Mouse (Mus musculus) brain, adult 10 weeks (tissue): Measurements from ENCODE around the gene Plekho2. TPM values are rescaled to one million over a fixed set of nuclear protein-coding genes. Genes with fewer than 3 reads are reported as not detected.

Experiments used
- polyA plus RNA-seq: library from polyadenylated mRNA; stranded (reverse); fragments of 350-450 nt; fragmentation: Illumina TruSeq; extraction: RNeasy Lipid Tissue Mini Kit (QIAGEN cat#74804); gene quantifications from one replicate; pipeline ENCODE4 v1.2.3, GENCODE M21; 2015; ENCODE audit warnings: low read depth, low replicate concordance

Gene Plekho2
- 11.7 TPM for polyA plus RNA-seq

GRCm38 (mm10) chr9:65579781-65580371 lies at the start of gene Plekho2:
Gene Plekho2, minus strand, starts transcription at chr9:65580040.

DNA sequence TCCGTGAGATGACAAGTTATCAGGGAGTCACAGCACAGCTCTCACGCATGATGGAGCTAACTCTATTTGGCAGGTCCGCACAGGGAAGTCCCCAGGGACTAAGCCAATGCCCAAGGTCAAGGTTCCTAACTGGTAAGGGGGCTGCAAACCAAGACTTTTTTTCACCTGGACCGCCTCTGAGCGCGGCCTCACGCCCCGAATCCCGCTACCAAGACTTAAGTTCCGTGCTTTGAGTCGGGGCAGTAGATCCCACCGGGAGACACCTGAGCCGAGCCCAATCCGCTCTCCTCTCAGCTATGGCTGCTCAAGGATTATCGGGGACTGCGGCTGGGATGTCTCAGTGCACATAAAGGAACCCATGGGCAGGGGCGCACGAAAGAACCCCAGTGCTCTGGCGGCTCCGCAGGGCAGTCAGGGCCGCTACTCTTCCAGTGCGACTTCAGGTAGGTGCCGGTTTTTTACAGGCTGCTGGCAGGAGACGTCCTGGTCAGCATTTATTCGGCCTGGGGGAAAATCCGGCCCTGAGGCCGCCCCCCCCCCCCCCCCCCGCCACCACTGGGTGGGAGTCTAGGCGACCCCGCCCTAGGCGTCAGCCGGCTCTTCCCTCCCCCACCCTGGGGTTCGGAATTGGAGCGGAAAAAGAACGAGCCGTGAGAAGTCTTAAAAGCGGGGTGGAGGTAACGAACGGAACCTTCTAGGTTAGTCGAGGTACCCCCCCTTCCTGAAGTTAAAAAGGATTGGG lies 49.4 kb upstream of the Plekho2 start, which contains the start of gene Rbpms2:
Rbpms2 (plus strand) TSS at position 624 of the 742 bp plus-strand sequence.

DNA sequence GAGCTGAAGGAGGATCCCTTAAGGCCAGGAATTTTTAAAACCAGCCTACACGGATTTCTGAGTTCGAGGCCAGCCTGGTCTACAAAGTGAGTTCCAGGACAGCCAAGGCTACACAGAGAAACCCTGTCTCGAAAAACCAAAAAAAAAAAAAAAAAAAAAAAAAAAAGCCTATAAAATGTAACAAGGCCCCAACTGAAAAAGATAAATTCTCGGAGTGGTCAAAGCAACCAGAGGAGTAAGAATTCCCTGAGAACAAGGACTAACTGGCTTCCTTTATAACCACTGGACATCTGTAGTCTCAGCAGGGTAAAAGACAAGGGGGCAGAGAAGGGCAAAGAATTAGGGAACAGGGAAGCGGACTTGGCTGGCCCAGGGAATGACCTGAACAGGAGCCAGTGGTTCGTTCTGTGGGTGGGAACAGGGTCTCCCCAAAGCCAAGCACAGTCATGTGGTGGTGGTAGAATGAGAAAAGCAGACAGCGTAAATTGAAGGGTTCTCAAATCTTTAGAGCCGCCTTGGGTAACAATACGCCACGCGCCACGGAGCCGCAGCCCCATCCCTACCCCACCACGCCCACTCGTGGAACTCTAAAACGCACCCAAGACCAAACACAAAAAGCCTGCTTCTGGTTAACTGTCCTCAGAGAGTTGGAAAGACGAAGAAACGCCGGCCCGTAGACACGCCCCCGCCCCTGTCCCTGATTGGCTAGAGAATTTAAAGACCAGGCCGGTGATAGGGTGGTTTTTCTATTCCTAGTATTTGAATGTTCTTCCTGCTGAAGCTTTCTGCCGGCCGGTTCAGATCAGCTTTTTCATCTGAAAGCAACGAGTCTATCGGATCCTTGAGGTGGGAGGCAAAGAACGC lies 6.8 kb upstream of the Plekho2 start, which contains the start of gene Pif1:
Pif1 (plus strand) TSS at position 755 of the 864 bp plus-strand sequence.

DNA sequence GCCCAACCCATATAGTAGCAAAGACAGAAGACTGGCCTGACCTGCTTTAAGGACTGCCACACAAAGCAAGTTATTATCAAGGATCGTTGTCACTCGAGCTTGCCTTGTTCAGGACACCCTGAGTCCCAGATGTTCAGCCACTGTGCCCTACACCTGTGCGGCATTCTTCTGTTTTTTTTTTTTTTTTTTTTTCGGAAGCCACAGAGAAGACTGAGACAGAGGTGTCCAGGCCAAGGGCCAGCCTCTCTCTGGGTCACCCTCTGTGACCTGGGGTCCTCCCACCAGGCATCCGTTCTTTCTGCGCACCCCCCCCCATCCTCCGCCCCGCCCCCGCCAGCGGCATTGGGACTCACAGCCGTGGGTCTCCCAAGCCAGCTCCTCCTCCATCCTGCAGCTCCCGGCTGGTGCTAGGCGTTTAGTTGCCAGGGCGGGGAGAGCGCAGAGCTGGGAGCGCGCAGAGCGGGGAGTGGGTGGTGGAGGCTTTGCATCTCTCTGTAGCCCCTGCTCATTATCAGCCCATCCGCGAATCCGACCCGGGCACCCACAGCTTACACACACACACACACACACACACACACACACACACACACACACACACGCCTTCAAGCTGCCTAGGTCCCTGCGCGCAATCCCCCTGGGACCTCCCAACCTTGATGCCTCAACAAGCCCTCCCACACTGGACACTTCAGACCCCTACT lies 59.9 kb downstream of the Plekho2 start, which contains the start of gene Ankdd1a:
Ankdd1a (minus strand) TSS at position 387 of the 698 bp plus-strand sequence.

Other genes starting within 250 kb of the Plekho2 start
- gene Pdcd7, start 233.9 kb downstream of the Plekho2 start, polyA plus RNA-seq, result 21.8 TPM
- 7.9 TPM for gene Ubap1l, start 219.0 kb downstream of the Plekho2 start, polyA plus RNA-seq
- 0.19 TPM for gene Kbtbd13, start 188.4 kb downstream of the Plekho2 start, polyA plus RNA-seq
- gene Rasl12, start 181.5 kb downstream of the Plekho2 start, polyA plus RNA-seq, result 4.6 TPM
- not detected for gene Slc51b, start 157.1 kb downstream of the Plekho2 start, polyA plus RNA-seq
- 16.7 TPM for gene Mtfmt, start 144.3 kb downstream of the Plekho2 start, polyA plus RNA-seq
- 34.6 TPM for gene Spg21, start 119.1 kb downstream of the Plekho2 start, polyA plus RNA-seq
- gene Ankdd1a, start 59.8 kb downstream of the Plekho2 start, polyA plus RNA-seq, result 1.2 TPM
- not detected for gene Pif1, start 7.1 kb upstream of the Plekho2 start, polyA plus RNA-seq
- 2.8 TPM for gene Rbpms2, start 49.6 kb upstream of the Plekho2 start, polyA plus RNA-seq
- 285 TPM for gene Oaz2, start 88.0 kb upstream of the Plekho2 start, polyA plus RNA-seq
- 14.7 TPM for gene Zfp609, start 247.5 kb upstream of the Plekho2 start, polyA plus RNA-seq